Mouse (Mus musculus) olfactory bulb, adult 2 months (tissue): ENCODE data around the gene Mrpl30.

Experiments used
- CTCF ChIP-seq: fragments of 200-500 bp; IDR thresholded peaks from 2 replicates; pipeline ENCODE4 v1.5.1; 2012; ENCODE audit warnings: low read depth, mild to moderate bottlenecking, low read length, moderate library complexity; ENCODE audit not compliant: insufficient read depth
- POLR2A ChIP-seq: fragments of 200-500 bp; IDR thresholded peaks from 2 replicates; pipeline ENCODE4 v1.6.1; 2012; ENCODE audit warnings: mild to moderate bottlenecking, low read depth, low read length, moderate library complexity; ENCODE audit not compliant: insufficient read depth

GRCm38 (mm10) chr1:37846878-37847277 is 43.4 kb upstream of the Mrpl30 start:
- TF ChIP-seq CTCF (no peak), POLR2A (no peak)
